In the genomic region with DNA sequence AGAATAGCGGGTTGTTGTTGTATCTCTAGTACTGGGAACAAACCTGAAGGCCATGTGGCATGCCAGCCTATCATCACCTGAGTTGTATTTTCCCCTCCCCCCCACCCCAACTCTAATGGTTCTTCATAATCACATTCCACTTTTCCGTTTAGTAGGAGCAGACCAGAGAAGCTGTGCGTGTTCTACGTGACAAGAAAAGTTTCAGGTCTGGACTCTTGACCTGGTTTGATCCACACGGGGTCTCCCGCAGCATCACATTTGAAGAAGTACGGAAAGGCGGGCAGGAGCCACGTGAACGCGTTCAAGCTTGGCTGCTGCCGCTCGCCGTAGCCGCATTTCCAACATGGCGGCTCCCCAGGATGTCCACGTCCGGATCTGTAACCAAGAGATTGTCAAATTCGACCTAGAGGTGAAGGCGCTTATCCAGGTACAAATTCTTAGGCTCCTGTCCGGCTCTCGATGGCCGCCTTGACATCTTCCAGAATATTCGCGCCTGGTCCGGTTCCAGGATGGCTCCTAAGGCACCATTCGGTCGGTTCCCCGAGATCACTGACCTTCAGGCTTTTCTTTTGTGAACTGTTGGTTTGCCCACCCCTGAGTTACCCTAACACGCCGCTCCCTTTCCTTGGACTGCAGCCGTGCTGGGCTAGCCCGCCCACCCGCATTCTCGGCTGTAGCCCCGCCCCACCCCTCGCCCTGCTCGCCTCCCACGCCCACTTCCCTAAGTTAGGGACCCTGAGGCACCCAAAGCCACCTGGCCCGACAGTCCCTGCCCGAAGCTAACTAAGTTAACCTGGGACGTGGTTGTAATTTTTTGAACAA, we compare ENCODE assay signal across 8 mouse cellular contexts. TPM values are rescaled to one million over a fixed set of nuclear protein-coding genes. Genes with fewer than 3 reads are reported as not detected.
A peak's percentile ranks its signal among the peaks of the same experiment; 100 is the strongest.
DNase-seq lines count a peak whose midpoint lies in the region; ATAC-seq and TF ChIP-seq lines count a peak whose summit lies in the region.

Gene Bnip1, plus strand, starts transcription at position 317 of the 822 bp plus-strand sequence.

- no peaks in the 10 kb centered on the region for H3K27me3 ChIP-seq in Patski
- no peaks in the 10 kb centered on the region for H3K27me3 ChIP-seq in hindbrain, embryonic 15.5 days

- peak; percentile 10 for DNase-seq in Patski (ENCODE audit: low read depth, low spot score)
- peak; percentile 87 to 88 for DNase-seq in cerebellum, postnatal 14 days
- DNase-seq in frontal cortex, postnatal 36 days (ENCODE audit: low spot score in 2 of 2), result peak; percentile 81 to 89
- DNase-seq in left cerebral cortex, adult 11 months (ENCODE audit: low spot score), result peak; percentile 66
- peak; percentile 85 for DNase-seq in lung, postnatal 4 days
- peak; percentile 71 for DNase-seq in retina, postnatal 7 days (ENCODE audit: low read depth, low spot score)
- peak; percentile 80 for DNase-seq in urinary bladder, postnatal 14 days (ENCODE audit: low spot score)

- H3K4me3 ChIP-seq in hindbrain, embryonic 15.5 days, result peak within 1 kb of the TSS; percentile 65

- peaks cover 11% of the 10 kb centered on the region for H3K4me1 ChIP-seq in hindbrain, embryonic 15.5 days (replicated peaks)

- in situ Hi-C loops in Patski (cut with MboI; ENCODE audit: low pct_unique_long_range_greater_than_20kb), result no loop called here

- CTCF ChIA-PET in Patski (lab: Charles Lee), result no interaction called here

- POLR2A ChIA-PET in Patski (lab: Charles Lee), result interaction anchor here (0.5 to 1.6 kb wide), 5 partner anchors 11 to 228 kb away, joined by 3 to 5 read pairs (median 4); no protein-coding TSS in a partner anchor

- peaks cover 19% of the 10 kb centered on the region; the same call in 1 of the 2 replicates for H3K36me3 ChIP-seq in hindbrain, embryonic 15.5 days

- H3K9ac ChIP-seq in hindbrain, embryonic 15.5 days, result peak within 1 kb of the TSS; percentile 74

- peak within 1 kb of the TSS; percentile 62 for H3K4me2 ChIP-seq in hindbrain, embryonic 15.5 days

- under 1% methylated on average over 42 of the region's 42 CpGs for WGBS in hindbrain, embryonic 15.5 days

- no peak for TF ChIP-seq CTCF in Patski (IDR thresholded peaks at IDR 0.05)

- H3K9me3 ChIP-seq in hindbrain, embryonic 15.5 days, result no peaks in the 10 kb centered on the region

- H3K27ac ChIP-seq in hindbrain, embryonic 15.5 days (replicated peaks), result peak within 1 kb of the TSS; percentile 82

- ATAC-seq in Patski, result peak; percentile 51
- peak; percentile 78 for ATAC-seq in hindbrain, embryonic 15.5 days (ENCODE audit: low FRiP score, low read depth)

RNA-seq across cellular contexts. Expression of gene Bnip1, which starts in this region (rescaled TPM):
- polyA plus RNA-seq in Patski (2021), result 33.4 TPM
- polyA plus RNA-seq in hindbrain, embryonic 15.5 days (2015; fragmentation: Nextera tagmentation; extraction: Ambion mirVana), result 54.8 and 58.6 TPM in 2 replicates

Comparison
In these comparisons a context has a peak if more than half of its experiments do, and no peak if none do; other contexts are left out.
1. Peak in every context shown above with its lines: DNase-seq, ATAC-seq, H3K4me3 ChIP-seq and H3K27ac ChIP-seq.
2. DNase-seq: peak in every context shown above with its lines; median percentile 88 in cerebellum, postnatal 14 days; 85 in frontal cortex, postnatal 36 days; 85 in lung, postnatal 4 days; 80 in urinary bladder, postnatal 14 days; 71 in retina, postnatal 7 days; 66 in left cerebral cortex, adult 11 months; 10 in Patski.